Mouse (Mus musculus) cerebellum, adult 9-11 months (tissue): ENCODE measurements around the gene Ppp1r36.
A peak's percentile ranks its signal among the peaks of the same experiment; 100 is the strongest.
"Not testable (repeated sequence)": the region's sequence is repeated elsewhere in the genome, so short reads cannot be mapped to it uniquely, and the experiment has no call there.

Source experiments
- DNase-seq: peaks from one replicate; pipeline ENCODE4 v3.0.0; 2022

Ppp1r36 gene

GRCm38 (mm10) chr12:76401674-76402073 is 15.7 kb upstream of the Ppp1r36 start:
- DNase-seq, result no peak

- no peak for DNase-seq
Observed at GRCm38 (mm10) chr12:76402991-76403885, 14.1 kb upstream of the Ppp1r36 start.

DNA sequence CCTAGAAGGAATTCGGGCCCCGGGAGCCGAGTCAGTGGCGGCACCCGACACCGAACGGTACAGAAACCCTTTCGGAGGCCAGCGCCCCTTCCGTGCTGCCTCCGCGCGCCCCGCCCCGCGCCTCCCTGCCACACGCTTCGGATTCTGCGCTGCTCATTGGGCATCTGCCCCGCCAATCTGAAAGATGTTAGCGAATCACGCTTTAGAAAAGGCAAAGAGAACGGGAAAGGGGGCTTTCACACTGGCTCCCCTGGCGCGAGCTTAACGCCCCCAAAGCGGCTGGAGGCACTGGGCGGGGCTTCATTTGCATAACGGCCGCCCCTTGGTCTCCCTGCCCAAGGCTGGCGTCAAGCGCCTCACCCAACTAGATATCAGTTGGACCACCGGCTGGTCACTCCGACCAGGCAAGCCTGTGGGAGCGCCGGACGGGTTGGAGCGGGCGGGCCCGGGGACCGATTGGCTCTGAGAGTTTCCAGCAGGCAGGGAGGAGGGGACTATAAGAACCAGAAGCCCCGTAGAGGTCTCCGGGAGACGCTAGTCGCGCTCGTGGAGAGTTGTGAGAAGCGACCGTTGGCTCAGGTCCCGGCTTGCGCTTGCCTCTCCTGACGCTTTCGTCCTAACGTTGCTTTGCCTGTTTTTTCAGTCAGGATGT is 13.3 kb upstream of the Ppp1r36 start, which contains the start of gene Hspa2:
Gene Hspa2 (plus strand): TSS at position 291 of the 652 bp plus-strand sequence.
- peak; percentile 99 for DNase-seq

GRCm38 (mm10) chr12:76404836-76405182 is 12.5 kb upstream of the Ppp1r36 start:
- no peak for DNase-seq

- peak; percentile 63 for DNase-seq
Observed at GRCm38 (mm10) chr12:76405183-76405970, 12.0 kb upstream of the Ppp1r36 start.

DNA sequence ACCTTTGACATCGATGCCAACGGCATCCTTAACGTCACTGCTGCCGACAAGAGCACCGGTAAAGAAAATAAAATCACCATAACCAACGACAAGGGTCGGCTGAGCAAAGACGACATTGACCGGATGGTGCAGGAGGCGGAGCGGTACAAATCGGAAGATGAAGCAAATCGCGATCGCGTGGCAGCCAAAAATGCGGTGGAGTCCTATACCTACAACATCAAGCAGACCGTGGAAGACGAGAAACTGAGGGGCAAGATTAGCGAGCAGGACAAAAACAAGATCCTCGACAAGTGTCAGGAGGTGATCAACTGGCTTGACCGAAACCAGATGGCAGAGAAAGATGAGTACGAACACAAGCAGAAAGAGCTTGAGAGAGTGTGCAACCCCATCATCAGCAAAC is 11.4 kb upstream of the Ppp1r36 start:
- no peak for DNase-seq

DNA sequence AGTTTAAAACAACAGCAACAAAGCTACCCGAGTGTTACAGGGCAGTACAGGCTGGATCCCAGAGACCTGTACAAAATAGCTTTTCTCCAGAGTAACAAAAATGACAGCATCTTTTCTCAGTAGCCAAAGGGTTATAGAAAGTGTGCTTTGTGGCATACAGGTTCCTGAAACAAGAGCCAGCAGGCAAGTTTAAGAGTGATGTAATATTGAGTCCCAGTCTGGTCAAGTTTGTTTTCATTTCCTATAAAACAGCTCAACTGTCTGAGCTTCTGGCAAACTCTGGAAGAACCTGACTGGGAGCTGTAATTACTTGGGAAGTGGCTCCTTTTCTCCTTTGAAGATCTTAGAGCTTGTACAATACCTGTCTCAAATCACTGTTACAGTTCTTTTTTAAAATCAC is 10.2 kb upstream of the Ppp1r36 start:
- no peak for DNase-seq

- no peak for DNase-seq
Observed at GRCm38 (mm10) chr12:76409166-76409565, 8.2 kb upstream of the Ppp1r36 start.

DNA sequence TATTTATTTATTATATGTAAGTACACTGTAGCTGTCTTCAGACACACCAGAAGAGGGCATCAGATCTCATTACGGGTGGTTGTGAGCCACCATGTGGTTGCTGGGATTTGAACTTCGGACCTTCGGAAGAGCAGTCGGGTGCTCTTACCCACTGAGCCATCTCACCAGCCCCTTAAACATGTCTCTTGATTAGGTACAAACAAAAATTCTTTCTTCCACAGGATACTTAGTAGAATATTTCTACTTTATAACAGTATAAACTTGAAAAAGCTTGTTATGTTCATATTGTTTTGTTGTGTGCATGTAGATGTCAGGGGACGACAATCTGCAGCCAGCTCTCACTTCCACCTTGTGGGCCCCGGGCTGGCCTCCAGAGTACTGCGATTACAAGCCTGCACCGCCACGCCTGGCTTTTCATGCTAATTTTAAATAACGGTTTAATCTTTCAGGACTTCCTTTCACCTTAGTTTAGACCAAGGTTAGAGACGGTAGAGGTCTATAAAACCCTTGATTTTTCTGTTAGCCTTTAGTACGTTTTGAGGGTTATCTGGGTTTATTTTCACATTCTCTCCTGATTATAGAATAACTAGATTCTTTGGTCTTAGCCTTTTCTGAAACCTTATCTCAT is 1.8 kb upstream of the Ppp1r36 start:
- DNase-seq, result no peak

GRCm38 (mm10) chr12:76418346-76418745 is 1.0 kb downstream of the Ppp1r36 start:
- no peak for DNase-seq

DNA sequence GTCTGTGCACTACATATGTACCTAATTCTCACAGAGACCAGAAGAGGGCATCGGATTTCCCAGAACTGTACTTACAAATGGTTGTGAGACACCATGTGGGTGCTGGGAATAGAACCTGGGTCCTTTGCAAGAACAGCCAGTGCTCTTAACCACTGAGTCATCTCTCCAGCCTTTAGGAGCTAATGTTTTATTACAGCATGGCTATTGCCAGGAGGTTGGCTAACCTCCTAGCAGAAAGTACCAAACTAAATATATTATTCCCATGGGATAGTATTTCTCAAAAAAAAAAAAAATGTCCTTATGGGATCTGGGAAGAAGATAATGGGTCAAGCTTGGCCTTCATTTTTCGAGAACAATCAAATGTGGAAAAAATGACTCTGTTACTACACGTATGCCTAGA is 7.9 kb downstream of the Ppp1r36 start:
- DNase-seq, result no peak

DNA sequence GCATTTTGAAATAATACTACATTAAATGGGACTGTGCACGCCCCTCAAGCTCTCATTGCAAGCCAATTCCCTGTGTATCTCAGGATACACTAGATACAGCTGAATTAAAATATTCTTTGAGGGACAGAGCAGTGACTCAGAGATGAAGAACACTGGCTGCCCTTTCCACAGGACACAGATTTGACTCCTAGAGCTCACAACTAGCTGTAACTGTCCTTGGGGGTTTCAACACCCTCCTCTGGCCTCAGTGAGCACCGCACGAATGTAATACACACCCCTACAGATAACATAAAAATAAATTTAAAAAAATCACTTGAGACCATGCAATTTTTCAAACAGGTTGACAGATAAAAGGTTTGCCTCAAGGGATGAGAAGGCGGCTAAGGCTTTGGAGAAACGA is 10.2 kb downstream of the Ppp1r36 start:
- no peak for DNase-seq

DNA sequence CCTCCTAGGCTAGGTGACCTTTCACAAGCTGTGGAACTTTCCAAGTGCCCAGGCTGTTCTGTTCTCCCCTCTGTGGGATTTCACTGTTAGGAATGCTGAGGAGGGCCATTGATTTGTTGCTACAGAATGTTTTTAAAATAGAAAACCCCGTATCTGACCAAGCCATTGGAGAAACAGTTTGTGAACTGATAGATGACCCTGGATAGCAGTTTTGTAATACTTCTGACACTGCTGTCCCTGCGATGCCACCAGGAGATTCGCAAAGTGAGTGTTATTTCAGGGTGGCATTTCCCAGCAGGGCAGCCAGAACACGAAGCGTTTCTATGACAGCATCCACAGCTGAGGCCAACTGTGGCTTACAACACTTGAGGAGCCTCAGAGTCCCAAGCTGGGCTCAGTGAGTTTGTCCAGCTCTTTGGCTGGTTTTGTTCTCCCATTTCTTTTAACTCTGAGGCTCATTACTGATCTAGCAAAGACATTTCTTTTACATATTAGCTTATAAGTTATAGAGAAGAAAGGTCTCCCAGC is 13.6 kb downstream of the Ppp1r36 start:
- no peak for DNase-seq

DNA sequence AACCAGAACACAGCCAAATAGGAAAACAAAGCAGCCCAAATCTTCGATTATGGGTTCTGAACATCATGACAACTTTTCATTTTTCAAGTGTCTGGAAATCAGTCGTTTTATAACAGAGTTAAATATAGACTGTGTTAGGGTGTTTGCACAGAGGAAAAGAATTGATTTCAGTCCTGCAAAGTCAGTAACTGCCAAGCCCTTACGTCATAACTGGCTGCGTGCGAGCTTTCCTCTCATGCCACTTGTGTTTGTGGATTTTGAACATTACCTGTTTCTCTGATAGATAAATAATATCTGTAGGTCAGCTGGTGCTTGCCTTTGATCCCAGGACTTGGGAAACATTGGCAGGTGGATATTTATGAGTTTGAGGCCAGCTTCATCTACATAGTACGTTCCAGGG is 14.1 kb downstream of the Ppp1r36 start:
- no peak for DNase-seq

DNA sequence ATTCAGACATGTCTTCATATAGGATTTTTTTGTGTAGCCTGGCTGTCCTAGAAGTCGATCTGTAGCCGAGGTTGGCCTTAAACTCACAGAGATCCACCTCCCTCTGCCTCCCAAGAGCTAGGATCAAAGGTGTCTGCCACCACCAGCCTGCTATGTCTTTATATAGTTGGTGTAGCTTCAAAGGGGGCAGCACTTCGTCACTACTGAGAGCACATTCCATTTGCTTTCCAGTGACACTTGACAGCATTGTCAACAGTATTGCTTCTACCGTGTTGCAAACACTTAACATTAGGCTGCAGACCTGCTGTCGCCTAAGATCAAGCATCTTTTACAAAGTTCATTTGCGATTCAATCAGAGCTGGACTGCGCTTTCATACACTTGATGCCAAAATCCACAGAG is 16.8 kb downstream of the Ppp1r36 start:
- DNase-seq, result no peak

GRCm38 (mm10) chr12:76435084-76435483 is 17.7 kb downstream of the Ppp1r36 start:
- DNase-seq, result no peak

DNA sequence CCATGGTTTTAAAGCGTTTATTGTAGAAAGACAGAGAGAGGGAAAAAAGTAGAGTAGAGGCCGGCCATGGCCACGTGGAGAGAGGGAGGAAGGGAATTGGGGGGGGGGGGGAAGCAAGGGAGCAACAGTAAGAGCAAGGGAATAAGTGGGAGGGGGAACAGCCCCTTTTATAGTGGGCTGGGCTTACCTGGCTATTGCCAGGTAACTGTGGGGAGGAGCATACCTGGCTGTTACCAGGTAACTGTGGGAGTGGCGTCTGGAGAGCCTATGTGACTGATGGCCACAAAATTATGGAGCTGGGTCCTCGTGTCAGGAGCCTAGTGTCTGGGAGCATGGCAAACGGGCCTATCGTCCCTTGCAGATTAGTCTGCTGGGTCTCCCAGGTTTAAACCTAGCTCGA is 18.2 kb downstream of the Ppp1r36 start:
- DNase-seq, result no peak

DNA sequence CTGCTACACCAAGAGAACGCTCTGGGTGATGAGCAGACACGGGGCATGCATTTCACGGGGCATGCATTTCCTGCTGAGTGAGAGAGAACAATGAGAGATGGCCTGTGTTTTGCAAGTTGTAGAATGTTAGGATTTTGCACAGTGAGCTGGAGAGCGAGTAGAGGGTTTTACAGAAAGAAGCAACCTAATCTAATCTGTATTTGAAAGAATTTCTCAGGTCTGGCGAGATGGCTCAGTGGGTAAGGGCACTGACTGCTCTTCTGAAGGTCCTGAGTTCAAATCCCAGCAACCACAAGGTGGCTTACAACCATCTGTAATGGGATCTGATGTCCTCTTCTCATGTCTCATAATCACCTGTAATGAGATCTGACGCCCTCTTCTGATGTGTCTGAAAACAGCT is 26.1 kb downstream of the Ppp1r36 start:
- not testable (repeated sequence) for DNase-seq

- DNase-seq, result no peak
Observed at GRCm38 (mm10) chr12:76444359-76444772, 27.0 kb downstream of the Ppp1r36 start.

GRCm38 (mm10) chr12:76444862-76445261 is 27.5 kb downstream of the Ppp1r36 start:
- no peak for DNase-seq

DNA sequence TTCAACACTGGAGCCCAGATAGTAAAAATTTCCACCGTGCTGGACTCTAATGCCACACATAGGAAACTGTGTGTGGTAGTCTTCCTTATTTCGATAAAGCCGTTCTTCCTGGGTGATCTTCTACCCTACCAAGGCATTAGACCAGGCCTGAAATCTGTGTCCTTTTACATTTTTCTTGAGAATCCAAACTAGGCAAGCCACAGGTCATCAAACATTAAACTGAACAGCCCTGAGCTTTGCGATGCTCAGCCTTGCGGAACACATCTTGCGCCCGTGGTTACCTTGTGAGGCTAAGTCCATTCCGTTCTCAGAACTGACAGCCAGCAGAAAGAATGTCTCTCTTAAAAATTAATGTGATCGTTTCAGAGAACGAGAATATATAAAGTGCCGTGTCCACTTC is 28.9 kb downstream of the Ppp1r36 start:
- no peak for DNase-seq

GRCm38 (mm10) chr12:76448127-76448526 is 30.8 kb downstream of the Ppp1r36 start:
- DNase-seq, result no peak

DNA sequence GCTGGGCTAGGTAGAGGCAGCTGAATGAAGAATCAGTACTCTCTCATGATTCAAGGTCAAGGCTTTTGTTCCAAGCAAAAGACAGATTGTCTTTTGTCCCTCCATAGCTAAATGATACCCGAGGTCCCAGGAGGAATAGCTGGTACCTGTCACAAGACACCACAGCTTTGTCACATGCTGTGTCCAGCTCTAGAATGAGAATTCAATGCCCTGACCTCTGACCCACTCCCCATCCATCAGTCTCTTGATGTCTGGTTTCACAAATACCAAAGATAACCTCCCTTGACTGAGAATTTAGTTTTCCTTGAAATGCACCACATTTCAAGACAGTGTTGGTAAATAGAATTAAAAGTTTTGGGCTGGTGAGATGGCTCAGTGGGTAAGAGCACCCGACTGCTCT is 34.9 kb downstream of the Ppp1r36 start:
- no peak for DNase-seq
